Mouse (Mus musculus): ENCODE data around the gene Ocln.

- no peak for TF ChIP-seq CTCF (IDR thresholded peaks at IDR 0.05; ENCODE audit: low read depth, low read length)
- no peak for TF ChIP-seq GATA2 (IDR thresholded peaks at IDR 0.05; ENCODE audit: borderline replicate concordance, low read depth, low read length)
- no peak for TF ChIP-seq POLR2AphosphoS5 (IDR thresholded peaks at IDR 0.05; ENCODE audit: insufficient replicate concordance, low read depth, low read length)
- no peak for TF ChIP-seq TAL1 (conservative IDR thresholded peaks at IDR 0.05; ENCODE audit: low read depth, low read length)
- no peak for TF ChIP-seq GATA1 (IDR thresholded peaks at IDR 0.05; ENCODE audit: borderline replicate concordance, low read length)
Observed at GRCm38 (mm10) chr13:100579220-100579619, 26.7 kb upstream of the Ocln start.

Measured in G1E (cell line).